Mouse (Mus musculus): ENCODE results near the gene Dpm3.

Gene Dpm3

GRCm38 (mm10) chr3:89270051-89270755 is 11.0 kb downstream of the Dpm3 start, which contains the start of gene Slc50a1:
Gene Slc50a1, minus strand, starts transcription at chr3:89270570.
- DNase-seq (ENCODE audit: low spot score): peak; percentile 87

GRCm38 (mm10) chr3:89270891-89271290 is 11.7 kb downstream of the Dpm3 start:
- DNase-seq (ENCODE audit: low spot score): peak; percentile 46

GRCm38 (mm10) chr3:89271760-89272159 is 12.6 kb downstream of the Dpm3 start:
- peak; percentile 19 for DNase-seq (ENCODE audit: low spot score)

GRCm38 (mm10) chr3:89276061-89276460 is 16.9 kb downstream of the Dpm3 start:
- no peak for DNase-seq (ENCODE audit: low spot score)

GRCm38 (mm10) chr3:89277281-89278021 is 18.3 kb downstream of the Dpm3 start:
- DNase-seq (ENCODE audit: low spot score): peak; percentile 57

GRCm38 (mm10) chr3:89278107-89278506 is 18.9 kb downstream of the Dpm3 start:
- peak; percentile 14 for DNase-seq (ENCODE audit: low spot score)

- no peak for DNase-seq (ENCODE audit: low spot score)
Observed at GRCm38 (mm10) chr3:89278643-89279042, 19.5 kb downstream of the Dpm3 start.

GRCm38 (mm10) chr3:89279153-89279890 is 20.2 kb downstream of the Dpm3 start:
- DNase-seq (ENCODE audit: low spot score): peak; percentile 79

- DNase-seq (ENCODE audit: low spot score): peak; percentile 23
Observed at GRCm38 (mm10) chr3:89280050-89280605, 21.0 kb downstream of the Dpm3 start.

GRCm38 (mm10) chr3:89280606-89281511 is 21.7 kb downstream of the Dpm3 start, which contains the start of gene Efna1:
Gene Efna1, minus strand, starts transcription at chr3:89281142.
- DNase-seq (ENCODE audit: low spot score): peak; percentile 33

- DNase-seq (ENCODE audit: low spot score): peak; percentile 92
Observed at GRCm38 (mm10) chr3:89281579-89282290, 22.6 kb downstream of the Dpm3 start.

- no peak for DNase-seq (ENCODE audit: low spot score)
Observed at GRCm38 (mm10) chr3:89282291-89282643, 23.1 kb downstream of the Dpm3 start.

GRCm38 (mm10) chr3:89284261-89284660 is 25.1 kb downstream of the Dpm3 start:
- DNase-seq (ENCODE audit: low spot score): no peak

- no peak for DNase-seq (ENCODE audit: low spot score)
Observed at GRCm38 (mm10) chr3:89285526-89285925, 26.4 kb downstream of the Dpm3 start.

- DNase-seq (ENCODE audit: low spot score): no peak
Observed at GRCm38 (mm10) chr3:89287286-89287685, 28.1 kb downstream of the Dpm3 start.

GRCm38 (mm10) chr3:89288503-89288928 is 29.4 kb downstream of the Dpm3 start:
- no peak for DNase-seq (ENCODE audit: low spot score)

- no peak for DNase-seq (ENCODE audit: low spot score)
Observed at GRCm38 (mm10) chr3:89291874-89292273, 32.7 kb downstream of the Dpm3 start.

GRCm38 (mm10) chr3:89292303-89292702 is 33.1 kb downstream of the Dpm3 start:
- DNase-seq (ENCODE audit: low spot score): no peak

- DNase-seq (ENCODE audit: low spot score): no peak
Observed at GRCm38 (mm10) chr3:89293247-89293918, 34.2 kb downstream of the Dpm3 start.

GRCm38 (mm10) chr3:89294195-89294594 is 35.0 kb downstream of the Dpm3 start:
- DNase-seq (ENCODE audit: low spot score): no peak
